Mouse (Mus musculus) large intestine, adult 2 months (tissue): ENCODE results near the gene Zfp971. TPM values are rescaled to one million over a fixed set of nuclear protein-coding genes. Genes with fewer than 3 reads are reported as not detected.
A peak's percentile ranks its signal among the peaks of the same experiment; 100 is the strongest.
"Not testable (repeated sequence)": the region's sequence is repeated elsewhere in the genome, so short reads cannot be mapped to it uniquely, and the experiment has no call there.

Experiments used
- DNase-seq: peaks from one replicate; pipeline ENCODE4 v3.0.0-alpha.2; 2012; ENCODE audit warnings: low read depth, low spot score
- WGBS: fragments of 180-500 bp; shearing (Covaris S2); methylation state at CpG from one replicate; pipeline ENCODE4 v1.1.7; 2018; 5-methylcytosine and 5-hydroxymethylcytosine counted together
- polyA plus RNA-seq: library from polyadenylated mRNA; depleted of rRNA; stranded (reverse); fragments of >200 nt; gene quantifications from 2 replicates; pipeline ENCODE4 v1.2.3, GENCODE M21; 2012; rRNA removed

Gene Zfp971
- polyA plus RNA-seq: 0.93 and 1.7 TPM in 2 replicates

DNA sequence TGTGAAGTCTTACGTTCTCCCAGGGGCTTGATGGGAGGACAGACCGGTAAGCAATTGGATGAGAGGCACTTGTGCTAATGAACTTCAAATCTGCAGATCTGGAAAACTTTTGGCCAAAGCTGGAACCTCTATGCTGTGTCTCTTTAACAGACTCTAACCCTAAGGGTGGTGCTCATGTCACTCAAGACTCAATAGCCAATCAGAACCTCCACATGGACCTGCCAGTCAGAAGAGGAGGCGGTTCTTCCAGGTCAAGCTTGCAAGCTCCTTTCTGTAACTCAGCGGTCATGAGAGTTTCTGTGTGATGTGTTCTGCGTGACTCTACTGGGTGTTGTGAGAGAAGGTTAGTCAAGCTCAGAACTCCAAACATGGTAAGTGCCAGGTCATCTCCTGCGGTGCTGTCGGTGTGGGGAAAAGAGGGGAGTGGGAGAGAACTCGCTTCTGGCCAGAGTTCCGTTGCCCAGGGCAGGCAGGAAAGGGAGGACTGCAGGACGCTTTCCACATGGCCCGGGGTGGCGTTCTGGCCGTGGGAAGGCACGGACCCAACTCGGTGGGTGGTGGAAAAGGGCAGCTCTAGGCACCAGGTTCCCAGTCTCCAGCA is at the start of gene Zfp971:
TSS of gene Zfp971 (plus strand) at position 274 of the 601 bp plus-strand sequence.
- WGBS: 2% methylated on average over 15 of the region's 15 CpGs
- DNase-seq: not testable (repeated sequence)

- not testable (repeated sequence) for DNase-seq
- 59% methylated on average over 7 of the region's 7 CpGs for WGBS
These were observed 48.3 kb upstream of the Zfp971 start for GRCm38 (mm10) chr2:177974814-177975213.

GRCm38 (mm10) chr2:178019486-178019885 is 3.6 kb upstream of the Zfp971 start:
- not testable (repeated sequence) for DNase-seq
- 79% methylated on average over 3 of the region's 3 CpGs for WGBS

GRCm38 (mm10) chr2:178020773-178021172 is 2.3 kb upstream of the Zfp971 start:
- WGBS: 36% methylated on average over 8 of the region's 8 CpGs
- not testable (repeated sequence) for DNase-seq

DNA sequence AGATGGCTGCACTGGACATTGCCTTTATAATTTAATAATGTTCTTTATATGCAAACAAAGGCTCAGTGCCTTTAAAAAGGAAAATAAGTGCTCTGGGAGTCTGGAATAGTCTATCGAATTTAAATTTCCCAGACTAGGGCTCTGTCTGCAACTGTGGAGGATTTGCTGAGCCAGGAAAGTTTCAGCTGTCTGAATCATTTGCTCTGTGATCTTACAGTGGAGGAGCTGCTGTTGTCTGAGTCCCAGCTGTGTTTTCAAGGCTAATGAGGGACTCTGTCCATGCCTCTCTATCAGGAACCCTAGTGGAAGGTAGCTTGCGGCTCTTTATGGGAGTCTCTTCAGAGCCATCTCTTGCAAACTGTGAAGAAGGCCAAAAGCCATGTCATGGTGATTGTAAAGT is 777 bp downstream of the Zfp971 start:
- 4% methylated on average over 2 of the region's 2 CpGs for WGBS
- not testable (repeated sequence) for DNase-seq

- WGBS: 88% methylated on average over 3 of the region's 3 CpGs
- not testable (repeated sequence) for DNase-seq
These were observed 4.5 kb downstream of the Zfp971 start for GRCm38 (mm10) chr2:178027601-178028000.

GRCm38 (mm10) chr2:178058195-178058594 is 35.1 kb downstream of the Zfp971 start:
- WGBS: 0% methylated on average over 1 of the region's 1 CpGs
- DNase-seq: peak; percentile 27

- under 1% methylated on average over 13 of the region's 14 CpGs for WGBS
- DNase-seq: not testable (repeated sequence)
These were observed 55.2 kb downstream of the Zfp971 start, which contains the start of gene Zfp931 for GRCm38 (mm10) chr2:178078166-178078717. Gene Zfp931 (minus strand): TSS chr2:178078476.

Other genes with a start within 250 kb of the Zfp971 start
- 3.5 and 7.5 TPM in 2 replicates for gene Gm14325, start 182.9 kb upstream of the Zfp971 start, polyA plus RNA-seq
- 0.21 and 0.77 TPM in 2 replicates for gene Gm14327, start 126.2 kb upstream of the Zfp971 start, polyA plus RNA-seq
- 0.25 TPM in 1 of 2 replicates, not detected in the other for gene Zfp972, start 97.7 kb upstream of the Zfp971 start, polyA plus RNA-seq
- gene Gm14326, start 66.0 kb upstream of the Zfp971 start, polyA plus RNA-seq: 1.3 and 2.1 TPM in 2 replicates
- 0.60 and 1.0 TPM in 2 replicates for gene Zfp931, start 55.2 kb downstream of the Zfp971 start, polyA plus RNA-seq
- 0.16 and 0.27 TPM in 2 replicates for gene Phactr3, start 95.7 kb downstream of the Zfp971 start, polyA plus RNA-seq